Mouse (Mus musculus) monocyte, adult 59 days (primary cell): Measurements from ENCODE around the gene Ddx5. TPM values are rescaled to one million over a fixed set of nuclear protein-coding genes. Genes with fewer than 3 reads are reported as not detected.

Source experiments
- total RNA-seq, 2 experiments: library from RNA; stranded (reverse); gene quantifications; one replicate each; pipeline ENCODE4 v1.2.4; 2023

Gene Ddx5
- 1,000 to 10,000 TPM; 1,769 to 1,832 TPM for total RNA-seq

DNA sequence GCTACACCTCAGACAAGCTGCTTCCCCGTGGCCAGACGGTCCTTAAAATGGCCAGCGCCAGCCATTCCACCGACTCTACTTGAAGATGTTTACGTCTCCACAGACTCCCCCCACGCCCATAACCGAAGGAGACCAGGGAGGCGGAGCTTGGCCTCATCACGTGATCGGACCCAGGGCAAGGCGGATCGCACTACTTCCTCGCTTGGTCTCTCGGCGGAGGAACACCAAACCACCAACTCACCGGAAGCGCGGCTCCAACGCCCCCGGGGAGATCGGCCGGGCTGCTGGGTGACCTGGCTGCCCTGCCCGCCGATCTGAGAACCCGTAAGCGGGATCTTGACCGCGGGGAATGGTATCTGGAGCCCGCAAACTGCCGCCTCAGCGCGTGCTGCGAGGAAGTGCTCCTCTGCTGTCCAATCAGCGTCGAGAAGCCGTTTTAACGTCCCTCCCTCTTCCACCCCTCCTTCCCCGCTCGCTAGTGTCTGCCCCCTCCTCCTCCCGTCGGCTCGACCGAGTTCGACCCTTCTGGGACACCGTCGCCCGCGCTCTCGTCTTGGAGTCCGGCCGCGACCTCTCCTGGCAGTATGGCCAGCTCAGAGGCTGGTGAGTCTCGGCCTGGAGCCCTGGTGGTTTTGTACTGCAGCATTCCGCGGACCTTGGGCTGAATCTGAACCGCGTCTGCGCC, at the start of gene Ddx5, which contains the start of gene Cep95:
TSS of gene Ddx5 (minus strand) at position 411 of the 685 bp plus-strand sequence.
TSS of gene Cep95 (plus strand) at position 478 of the 685 bp plus-strand sequence.

GRCm38 (mm10) chr11:106779388-106780088, 9.4 kb downstream of the Ddx5 start, which contains the start of gene Polg2:
Polg2 (minus strand) TSS chr11:106779537.

DNA sequence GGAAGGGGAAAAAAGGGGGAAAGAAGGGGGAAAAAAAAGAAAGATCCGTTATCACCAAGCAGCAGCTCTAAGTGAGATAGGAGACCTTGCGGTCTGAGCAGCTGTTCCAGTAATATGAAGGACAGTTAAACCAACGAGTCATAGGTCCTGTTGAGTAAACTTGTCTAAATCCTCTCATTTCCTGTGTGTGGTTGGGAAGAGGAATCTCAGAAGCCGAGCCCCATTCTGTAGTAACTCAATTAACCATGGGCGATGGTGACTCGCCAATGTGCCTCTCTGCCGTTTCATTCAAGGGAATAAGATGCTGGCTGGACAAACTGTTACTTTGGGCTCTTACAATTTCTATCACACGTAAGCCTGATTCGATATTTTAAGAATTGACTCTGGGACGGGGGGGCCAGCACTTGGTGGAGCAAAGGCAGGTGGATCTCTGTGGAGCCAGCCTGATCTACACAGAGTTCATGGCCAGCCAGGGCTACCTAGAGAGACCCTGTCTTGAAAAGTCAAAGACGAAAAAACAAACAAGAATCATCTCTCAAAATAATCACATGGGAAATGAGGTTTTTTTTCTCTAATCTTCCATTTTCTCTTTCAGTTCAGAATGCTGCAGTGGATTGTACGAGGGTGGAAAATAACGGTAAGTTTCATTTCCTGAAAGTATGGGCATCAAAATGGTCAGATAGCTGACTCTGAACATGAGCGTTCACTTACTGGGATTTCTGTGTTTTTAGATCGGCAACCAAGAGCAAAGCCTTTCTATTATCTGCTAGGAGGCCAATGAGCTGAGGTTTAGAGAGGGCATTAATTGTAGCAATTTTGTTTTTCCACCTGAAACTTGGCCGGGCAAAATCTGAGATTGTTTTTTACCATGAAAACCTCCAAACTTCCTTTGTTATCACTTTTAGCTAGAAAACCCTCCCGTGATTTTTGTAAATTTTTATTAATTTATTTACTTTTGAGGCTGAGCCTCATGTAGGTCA, 37.7 kb downstream of the Ddx5 start, which contains the start of gene Milr1:
TSS of gene Milr1 (plus strand) at position 188 of the 980 bp plus-strand sequence.

DNA sequence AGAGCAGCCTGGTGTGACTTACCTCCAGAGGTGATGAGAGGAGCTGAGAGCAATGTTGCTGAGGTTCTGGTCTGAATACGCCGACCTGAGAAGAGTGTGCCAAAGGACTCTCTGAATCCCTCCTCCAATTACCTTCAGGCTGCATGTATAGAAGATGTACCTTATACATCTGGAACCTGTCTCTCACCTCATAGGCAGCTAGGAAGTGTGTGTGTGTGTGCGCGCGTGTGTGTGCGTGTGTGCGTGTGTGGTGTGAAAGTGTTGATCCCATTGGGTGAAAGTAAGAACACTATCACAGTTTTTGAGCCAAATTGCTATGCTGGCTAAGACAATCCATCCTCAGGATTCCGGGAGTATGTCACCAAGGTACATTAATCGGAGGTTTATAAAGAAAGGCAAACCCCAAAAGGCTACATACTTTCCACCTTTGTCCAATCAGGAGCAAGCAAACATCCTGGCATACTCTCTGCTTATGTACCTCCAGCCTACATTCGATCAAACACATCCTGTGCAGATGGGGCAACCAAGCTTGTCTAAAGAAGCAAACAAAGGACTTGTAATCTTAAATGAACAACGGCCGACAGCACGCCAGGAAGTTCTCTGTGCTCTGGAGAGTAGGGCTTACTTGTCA, 38.7 kb downstream of the Ddx5 start, which contains the start of gene Pecam1:
TSS of gene Pecam1 (minus strand) at position 508 of the 631 bp plus-strand sequence.

Other genes with a start within 250 kb of the Ddx5 start
- 10 to 100 TPM; 42.6 to 47.0 TPM for gene Tex2, start 175.8 kb downstream of the Ddx5 start, total RNA-seq
- 10 to 100 TPM; 86.9 to 91.6 TPM for gene Pecam1, start 38.6 kb downstream of the Ddx5 start, total RNA-seq
- gene Milr1, start 38.0 kb downstream of the Ddx5 start, total RNA-seq: 10 to 100 TPM; 69.5 to 79.7 TPM
- gene Polg2, start 9.6 kb downstream of the Ddx5 start, total RNA-seq: 10 to 100 TPM; 29.8 to 30.4 TPM
- 10 to 100 TPM; 15.8 to 19.6 TPM for gene Cep95, start 67 bp upstream of the Ddx5 start, total RNA-seq
- gene Smurf2, start 131.5 kb upstream of the Ddx5 start, total RNA-seq: 10 to 100 TPM; 51.0 to 54.8 TPM
- gene Kpna2, start 210.4 kb upstream of the Ddx5 start, total RNA-seq: 10 to 100 TPM; 73.0 to 78.7 TPM
- gene 1810010H24Rik, start 236.5 kb upstream of the Ddx5 start, total RNA-seq: under 1 TPM; 0.34 to 0.49 TPM